Comparison of ENCODE assay signal across 15 mouse cellular contexts in genomic region chr17:56617628-56618027, GRCm38 (mm10).
"Had no signal": no experiment of that assay in that cellular context is flagged by ENCODE, and none has a peak within 500 bp of the region (broad histone marks: within the 10 kb centered on the region; RNA-seq: fewer than 3 reads in every experiment).

No protein-coding gene starts in this region.

- H3K4me2 ChIP-seq: kidney, embryonic 15.5 days; liver, embryonic 13.5 days; midbrain, embryonic 11.5 days; stomach, embryonic 15.5 days had no signal

- H3K27ac ChIP-seq: kidney, embryonic 15.5 days; left cerebral cortex, adult 2 months; liver, embryonic 13.5 days; stomach, embryonic 15.5 days had no signal

- DNase-seq: kidney, adult 8-10 months; kidney, postnatal 10 days; kidney, postnatal 36 days; layer of hippocampus, postnatal 36 days; liver, embryonic 13.5 days; lung, adult 2 months; lung, postnatal 14 days; lung, postnatal 4 days; midbrain, embryonic 14.5 days; right cerebral cortex, postnatal 4 days; thymus, postnatal 25 days had no signal

- H3K9me3 ChIP-seq: kidney, embryonic 15.5 days; liver, embryonic 13.5 days; stomach, embryonic 15.5 days had no signal

- H3K4me3 ChIP-seq: kidney, embryonic 15.5 days; left cerebral cortex, adult 2 months; liver, embryonic 13.5 days; stomach, embryonic 15.5 days had no signal

- H3K27me3 ChIP-seq: kidney, embryonic 15.5 days; liver, embryonic 13.5 days; stomach, embryonic 15.5 days had no signal

- H3K9ac ChIP-seq: kidney, embryonic 15.5 days; liver, embryonic 13.5 days; stomach, embryonic 15.5 days had no signal
